Mouse (Mus musculus): ENCODE data around the gene Tnfsf18.

Gene Tnfsf18

DNA sequence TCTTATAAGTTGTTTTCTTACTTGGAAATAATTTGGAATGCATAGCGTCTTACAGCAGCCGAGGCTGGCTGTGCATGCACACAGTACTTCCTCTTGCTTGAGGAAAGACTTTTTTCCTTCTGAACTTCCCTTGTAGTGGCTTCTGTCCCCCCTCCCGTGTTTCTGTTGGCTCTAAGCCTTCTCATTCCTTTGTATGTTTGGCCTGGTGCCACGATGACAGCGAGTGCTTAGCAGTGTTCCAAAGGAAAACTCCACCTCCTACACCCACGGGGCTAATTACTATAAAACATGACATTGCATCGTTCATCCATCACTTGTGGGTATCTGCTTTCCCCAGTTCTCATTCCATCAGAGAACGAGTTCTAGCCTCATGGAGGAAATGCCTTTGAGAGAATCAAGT lies at the start of gene Tnfsf18:
TSS of gene Tnfsf18 (plus strand) at position 313 of the 400 bp plus-strand sequence.
- DNase-seq: peak; percentile 12

DNA sequence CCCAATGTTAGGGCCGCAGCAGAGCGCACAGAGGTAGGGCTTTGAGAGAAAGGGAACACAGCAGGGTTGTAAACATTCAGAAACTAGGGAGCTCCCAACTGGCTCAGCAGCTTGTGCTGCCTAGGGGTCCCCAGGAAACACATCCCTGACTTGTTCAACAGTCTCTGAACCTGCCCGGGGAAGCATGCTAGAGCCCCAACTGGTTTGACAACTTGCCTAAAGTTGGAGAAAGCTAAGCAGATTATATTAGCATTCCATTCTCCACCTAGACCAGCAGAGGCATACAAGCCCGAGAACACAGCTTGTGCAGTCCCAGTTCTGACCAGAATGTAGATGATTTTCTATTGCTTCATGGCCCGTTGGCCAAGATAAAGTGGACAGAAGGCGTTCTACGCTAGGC lies 49.6 kb upstream of the Tnfsf18 start:
- DNase-seq: no peak

DNA sequence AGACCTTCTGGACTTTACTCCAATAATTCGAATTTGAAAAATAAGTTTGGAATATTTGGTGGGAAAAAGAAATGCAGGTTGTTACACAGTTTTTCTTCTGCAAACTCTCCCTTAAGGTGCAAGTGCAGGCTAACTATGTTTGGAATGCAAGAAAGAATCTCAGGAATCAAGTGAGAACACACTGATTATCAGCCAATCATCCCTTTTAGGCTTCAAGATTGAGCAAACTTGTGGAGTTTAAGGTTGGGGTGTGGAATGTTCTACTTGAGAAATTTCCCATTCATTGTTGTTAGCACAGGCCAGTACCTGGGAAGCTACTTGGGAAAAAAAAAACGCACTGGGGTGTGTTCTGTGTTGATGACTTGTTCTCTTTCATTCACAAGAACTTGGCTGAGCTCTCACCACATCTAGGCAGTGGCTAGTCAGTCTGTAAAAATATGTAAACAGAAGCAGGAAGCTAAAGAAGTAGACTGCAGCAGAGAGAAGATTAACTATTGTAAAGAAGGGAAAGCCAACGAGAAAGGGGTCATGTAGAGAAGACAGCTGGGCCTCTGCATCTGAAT lies 42.7 kb upstream of the Tnfsf18 start:
- no peak for DNase-seq

DNA sequence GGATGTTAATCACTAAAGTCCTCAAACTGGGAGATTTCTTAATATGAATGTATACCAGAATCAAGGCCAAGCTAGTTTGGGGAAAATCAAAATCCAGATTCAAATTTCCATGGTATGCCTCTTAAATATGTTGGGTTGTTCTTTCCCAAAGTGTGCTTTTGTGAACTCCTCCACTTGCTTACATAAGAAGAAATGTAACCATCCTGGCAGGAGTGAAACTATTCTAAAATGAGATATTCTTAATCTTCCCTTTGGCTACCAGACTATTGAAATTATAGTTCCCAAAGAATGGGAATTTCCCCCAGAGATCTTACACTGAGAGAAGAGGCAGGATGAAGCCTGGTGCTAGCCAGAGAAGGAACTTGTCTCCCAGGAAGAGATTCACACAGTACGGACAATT lies 42.2 kb upstream of the Tnfsf18 start:
- DNase-seq: no peak

DNA sequence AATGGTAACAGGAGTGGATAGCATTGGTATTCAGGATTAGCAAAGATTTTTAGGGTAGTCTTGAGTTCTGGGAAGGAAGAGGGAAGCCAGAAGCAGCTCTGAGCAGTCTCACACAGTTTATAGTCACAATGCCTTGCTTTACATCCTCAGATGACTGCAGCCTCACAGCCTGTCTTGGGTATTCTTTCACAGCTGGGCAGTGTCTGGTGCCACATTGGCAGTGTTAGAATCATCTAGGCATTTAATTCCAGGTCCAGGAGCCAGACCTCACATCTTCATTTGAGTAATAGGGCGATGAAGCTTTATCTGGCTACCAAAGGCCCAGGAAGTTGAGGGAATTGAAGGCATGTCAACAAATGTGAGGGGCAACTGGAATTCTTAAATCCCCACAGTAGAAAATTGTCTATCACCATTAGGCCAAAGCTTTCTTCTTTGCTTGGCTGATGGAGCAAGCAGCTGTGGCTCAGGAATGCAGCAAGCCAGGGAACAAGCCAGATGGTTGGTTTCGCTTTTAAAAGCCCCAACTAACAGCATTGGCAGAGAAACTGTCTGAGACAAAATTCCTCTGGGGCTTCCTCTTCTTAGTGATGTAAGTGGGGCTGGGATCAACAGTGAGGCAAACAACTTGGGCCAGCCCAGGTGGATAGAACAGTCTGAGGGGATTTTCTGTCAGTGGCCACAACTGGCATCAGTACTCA lies 30.9 kb upstream of the Tnfsf18 start:
- DNase-seq: peak; percentile 39

DNA sequence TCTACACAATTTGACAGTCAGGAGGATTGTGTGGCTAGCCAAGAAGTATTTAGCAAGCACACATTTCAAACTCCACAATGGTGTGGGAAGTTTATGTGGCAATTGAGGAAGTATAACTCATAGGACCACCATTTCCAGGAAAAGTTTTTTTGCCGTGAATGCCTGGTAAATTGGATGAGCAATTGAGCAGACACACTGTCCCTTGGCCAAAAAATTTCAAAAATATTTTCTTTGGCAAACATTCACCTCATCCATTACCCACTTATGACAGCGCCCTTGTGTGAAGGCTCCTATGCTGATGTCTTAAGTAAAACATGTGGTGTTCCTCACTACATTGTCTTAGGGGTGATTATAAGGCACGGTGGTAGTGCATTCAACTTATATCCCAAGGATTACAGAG lies 17.2 kb upstream of the Tnfsf18 start:
- no peak for DNase-seq

DNA sequence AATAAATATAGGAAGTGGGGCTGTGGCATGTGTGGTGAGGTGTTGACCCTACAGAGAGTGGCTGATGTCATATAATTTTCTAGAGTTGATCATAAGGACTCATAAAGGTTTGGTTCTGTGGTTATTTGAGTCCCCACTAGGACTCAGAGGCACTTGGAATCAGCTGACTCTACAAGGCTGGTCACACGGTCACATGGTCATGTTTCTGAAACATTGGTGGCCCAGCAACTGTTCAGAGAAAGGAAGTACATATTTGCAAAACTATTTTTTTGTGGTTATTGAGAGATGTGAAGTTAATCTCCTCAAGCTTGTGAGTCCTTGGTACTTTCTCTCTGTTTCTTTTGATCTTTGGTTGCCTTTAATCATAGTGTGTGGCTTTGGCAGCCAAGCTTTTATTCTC lies 14.6 kb upstream of the Tnfsf18 start:
- no peak for DNase-seq

DNA sequence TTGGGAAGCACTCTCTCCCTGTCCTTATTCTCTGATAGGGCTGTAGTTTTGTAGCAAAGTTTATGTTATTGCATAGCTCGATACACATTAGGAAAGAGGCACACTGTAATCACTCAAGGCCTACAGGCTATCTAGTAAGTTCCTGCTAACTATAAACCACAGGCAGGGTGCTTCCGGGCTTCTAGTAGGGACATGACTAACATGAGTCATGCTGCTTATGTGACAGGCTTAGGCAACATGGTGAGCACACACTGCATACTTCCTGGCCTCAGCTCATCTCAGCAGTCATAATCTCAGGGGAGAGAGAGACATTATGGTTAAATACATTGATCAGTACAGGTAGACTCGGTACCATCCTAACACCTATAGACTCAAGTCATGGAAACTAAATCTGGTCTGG lies 12.2 kb upstream of the Tnfsf18 start:
- DNase-seq: no peak

DNA sequence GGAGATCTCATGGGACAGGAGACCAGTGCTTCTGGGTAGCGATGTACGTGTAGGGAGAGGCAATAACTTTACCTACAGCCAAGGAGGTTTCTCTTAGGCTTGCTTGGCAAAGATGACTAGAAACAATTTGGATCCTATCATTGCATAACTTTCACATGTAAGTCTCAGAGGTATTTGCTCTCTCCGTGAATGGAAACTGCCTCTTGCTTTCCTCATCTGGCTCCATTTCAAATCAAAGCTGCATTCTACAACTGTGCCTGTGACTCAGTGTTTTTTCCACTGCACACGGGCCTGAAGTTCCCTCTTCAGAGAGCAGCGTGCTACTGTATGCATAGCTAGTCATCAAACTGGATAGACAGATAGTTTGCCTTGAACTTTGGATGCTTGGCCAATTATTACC lies 7.4 kb upstream of the Tnfsf18 start:
- peak; percentile 28 for DNase-seq

DNA sequence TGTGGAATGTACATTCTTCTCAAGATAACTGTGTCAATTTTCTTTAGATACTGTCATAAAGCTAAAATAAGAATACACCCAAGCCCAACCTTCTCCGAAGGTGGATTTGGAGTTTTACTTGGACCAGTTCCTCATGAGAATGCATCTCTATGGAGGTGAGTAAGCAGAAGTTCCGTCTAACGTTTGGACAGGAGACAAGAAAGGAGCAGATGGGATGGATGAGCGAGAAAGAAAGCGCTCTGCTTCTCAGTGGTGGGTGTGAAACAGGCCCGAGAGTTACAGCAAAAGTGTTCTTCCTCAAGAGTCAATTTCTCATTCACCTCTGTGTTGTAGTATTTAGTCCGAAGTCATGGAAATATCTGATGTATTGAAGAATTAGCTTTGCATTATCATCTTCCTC lies 2.7 kb upstream of the Tnfsf18 start:
- DNase-seq: peak; percentile 68

DNA sequence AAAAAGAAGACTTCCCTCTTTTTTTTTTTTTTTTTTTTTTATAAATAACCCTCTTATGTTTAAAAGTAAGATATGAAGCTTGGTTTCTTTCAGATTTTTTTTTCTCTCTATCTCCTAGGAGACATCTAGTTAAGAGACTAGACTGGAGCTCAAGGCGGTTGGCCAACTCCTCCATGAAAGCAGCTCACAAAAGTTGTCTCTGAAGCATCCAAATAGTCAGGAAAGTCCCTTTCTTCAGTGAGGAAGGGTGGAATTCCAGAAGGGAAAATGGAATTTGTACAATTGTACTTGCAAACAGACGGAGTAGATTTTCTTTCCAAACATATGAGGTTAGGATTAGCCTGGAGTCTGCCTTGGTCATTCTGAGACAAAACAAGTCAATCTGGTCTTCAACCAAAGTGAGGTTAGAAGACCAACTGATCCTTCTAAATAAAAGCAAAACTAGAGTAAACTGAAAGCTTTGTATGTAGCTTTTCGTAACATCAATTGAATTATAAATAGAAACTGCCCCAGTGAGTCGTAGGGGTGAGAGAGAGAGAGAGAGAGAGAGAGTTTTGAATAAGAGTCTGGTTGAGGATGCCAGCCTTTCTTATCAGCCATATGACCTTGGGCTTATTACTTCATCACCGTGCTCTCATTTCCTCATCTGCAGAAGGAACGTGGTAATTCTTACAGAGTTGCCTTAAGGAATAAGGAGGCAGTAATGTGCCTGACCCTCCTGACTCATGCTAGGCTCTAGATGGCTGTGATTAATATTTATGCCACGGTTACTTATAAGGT lies 2.6 kb downstream of the Tnfsf18 start:
- DNase-seq: no peak

DNA sequence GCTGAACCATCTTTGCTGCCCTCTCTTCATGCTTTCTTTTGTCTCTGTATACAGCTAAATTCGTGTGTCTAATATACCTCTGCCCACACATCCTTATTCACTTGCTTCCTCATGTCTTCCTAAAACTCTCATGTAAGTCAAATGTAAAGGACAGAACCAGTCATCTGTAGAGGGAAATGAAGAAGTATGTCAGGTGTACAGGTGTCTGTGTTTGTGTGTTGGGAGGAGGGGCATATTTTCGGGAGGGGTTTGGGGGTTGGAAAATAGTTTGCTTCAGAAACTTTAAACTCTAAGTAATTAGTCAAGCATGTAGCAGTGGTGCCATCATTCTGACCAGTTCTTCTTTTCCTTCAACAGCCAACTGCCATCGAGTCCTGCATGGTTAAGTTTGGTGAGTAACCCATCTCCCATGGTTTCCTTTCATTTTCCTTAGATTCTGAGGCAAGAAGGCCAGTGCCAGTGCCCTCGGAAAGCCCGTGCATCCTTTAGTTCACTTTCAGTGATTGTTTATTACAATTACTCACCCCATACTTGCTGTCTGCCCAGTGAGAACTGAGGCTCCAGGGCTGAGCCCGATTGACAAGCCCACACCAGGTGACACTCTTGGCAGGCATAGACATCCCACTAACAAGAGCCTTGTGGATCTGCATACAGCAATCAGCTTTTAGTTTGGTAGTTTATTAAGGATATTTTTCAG lies 5.8 kb downstream of the Tnfsf18 start:
- no peak for DNase-seq

DNA sequence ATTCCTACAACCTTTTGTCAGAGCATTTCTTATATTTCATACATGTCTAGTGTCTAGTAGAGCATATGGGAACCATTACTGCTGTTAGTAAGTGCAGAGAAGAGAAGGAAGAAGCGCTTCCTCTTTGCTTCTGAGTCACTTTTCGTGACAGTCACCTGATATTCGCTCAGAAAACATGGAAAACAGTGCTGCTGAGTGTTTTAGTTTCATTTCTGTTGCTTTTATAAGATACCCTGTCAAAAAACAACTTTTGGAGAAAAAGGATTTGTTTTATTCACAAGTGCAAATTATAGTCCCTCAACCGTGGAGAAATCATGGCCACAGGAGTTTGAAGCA lies 6.3 kb downstream of the Tnfsf18 start:
- DNase-seq: no peak

DNA sequence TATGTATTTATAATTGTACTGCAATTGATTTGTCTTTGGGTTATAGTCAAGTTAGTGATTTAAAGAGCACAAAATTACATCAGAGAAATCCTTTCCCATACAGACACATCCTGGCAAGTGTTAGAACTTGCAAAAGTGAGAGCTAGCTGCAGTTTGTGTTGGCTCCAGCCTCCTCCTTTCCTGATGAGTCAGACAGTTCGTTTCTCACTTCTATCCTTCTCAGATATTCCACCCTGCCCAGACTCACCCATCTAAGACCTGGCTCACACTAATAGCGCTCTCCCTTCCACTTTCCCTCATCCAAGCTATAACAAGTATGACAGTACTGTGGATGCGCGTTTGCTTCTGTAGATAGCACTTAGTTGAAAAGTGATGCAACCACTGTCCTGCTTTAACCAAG lies 11.9 kb downstream of the Tnfsf18 start:
- DNase-seq: peak; percentile 60

DNA sequence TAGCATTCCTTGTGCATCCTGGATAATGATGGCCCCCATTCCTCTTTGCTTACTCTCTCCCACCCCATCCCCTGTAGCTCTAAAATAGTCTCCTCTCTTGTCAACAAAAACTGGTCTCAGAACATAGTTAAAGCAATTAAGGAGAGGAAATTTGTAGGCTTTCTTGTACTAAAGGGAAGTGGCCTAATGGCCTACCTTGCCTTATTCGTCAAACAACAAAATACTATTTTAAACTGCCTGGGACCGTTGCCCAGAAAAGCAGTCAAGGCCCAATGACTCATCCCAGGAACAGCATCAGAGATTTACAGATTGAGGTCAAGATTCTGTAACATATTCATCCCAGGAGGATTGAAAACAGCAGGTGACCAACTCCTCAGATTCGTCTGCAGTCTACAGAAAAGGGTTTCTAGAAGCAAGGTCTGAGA lies 13.2 kb downstream of the Tnfsf18 start:
- DNase-seq: peak; percentile 16

DNA sequence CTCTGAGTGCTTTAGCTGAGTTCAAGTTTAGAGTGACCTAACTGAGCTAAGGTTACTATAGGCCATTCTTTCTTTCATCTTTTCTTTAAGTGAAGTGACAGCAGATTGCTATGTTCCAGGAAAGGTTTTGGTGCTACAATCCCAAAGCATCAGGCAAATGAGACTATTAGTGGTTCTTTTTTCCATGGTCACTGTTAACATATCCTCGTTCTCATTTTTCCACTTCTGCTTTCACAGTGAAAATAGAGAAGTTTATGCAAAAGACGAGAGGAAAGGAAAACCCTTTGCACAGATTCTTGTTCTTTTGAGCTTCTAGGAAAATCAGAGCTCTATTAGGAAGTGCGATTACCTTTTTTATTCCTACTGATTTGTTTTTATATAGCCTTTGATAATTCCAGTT lies 22.9 kb downstream of the Tnfsf18 start:
- DNase-seq: no peak

DNA sequence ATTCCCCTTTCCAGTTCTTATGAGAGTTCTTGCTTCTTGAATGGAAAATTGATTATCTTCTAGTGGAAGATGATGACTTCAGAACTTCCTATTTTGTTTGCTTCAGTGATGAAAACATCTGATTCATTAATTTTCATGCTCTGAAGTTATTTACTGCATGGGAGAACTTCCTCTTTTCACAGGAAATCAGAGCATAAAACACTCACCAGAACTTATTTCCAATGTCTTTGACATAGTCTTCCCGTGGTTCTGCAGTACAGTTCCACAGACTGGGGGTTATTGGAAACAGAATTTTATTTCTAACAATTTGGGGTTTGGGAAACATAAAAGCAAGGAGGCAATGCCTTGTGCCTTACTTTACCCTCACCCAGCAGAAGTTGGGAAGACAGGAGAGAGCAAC lies 25.8 kb downstream of the Tnfsf18 start:
- no peak for DNase-seq

DNA sequence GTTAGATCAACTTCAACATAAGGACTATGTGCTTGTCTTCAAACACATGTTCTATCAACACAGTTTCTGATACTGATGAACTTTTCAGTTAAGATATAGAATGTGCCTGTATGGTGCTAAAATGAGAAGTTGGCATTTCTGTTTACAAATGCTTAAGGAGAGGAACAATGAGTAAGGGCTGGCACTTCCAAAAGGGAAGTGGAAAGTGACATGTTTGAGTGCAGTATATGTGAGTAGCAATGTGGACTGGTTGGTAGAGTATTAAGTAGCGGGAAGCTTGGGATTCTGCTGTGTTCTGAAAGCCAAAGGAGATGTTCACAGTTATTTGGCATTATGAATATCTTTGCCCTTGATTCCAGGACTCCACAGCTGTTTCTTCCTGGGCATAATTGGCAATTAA lies 33.7 kb downstream of the Tnfsf18 start:
- no peak for DNase-seq

DNA sequence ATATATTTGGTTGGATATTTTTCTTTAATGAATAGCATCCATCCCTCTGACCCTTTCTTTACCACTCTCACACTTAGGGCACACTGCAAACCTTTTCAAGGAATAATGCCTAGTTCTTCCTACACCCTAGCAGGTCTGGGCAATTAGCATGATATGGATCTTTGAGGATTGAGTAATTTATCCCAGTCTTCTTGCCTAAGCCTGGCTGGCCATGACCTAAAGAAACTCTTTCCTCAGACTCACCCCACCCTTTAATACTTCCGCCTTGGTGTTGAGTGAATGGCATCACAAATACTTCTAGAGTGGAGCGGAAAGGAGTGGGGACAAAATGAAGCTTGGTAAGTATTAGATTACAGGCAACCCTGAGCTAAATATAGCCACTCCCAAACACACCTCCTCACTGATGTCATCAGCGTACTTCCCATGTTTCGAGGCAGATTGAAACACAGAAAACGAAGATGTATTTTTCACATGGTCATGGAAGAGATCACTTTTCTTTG lies 56.2 kb downstream of the Tnfsf18 start:
- DNase-seq: no peak

DNA sequence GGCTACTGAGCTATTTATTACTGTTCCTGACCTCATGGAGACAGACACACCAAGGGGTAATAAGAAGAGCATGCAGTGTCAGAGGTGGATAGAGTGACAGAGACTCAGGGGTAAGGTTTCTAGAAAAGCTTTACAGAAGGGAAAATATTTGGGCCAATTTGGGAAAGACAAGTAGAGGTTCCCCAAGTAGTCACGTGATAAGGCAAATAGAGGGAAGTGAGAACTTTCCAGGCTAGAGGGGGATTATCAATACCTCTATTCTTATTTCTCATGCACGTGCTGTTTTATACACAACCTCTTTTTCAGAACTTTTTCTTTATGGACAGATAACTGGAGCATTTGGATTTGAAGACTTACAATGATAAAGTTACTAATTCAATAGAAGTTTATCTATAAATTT lies 57.6 kb downstream of the Tnfsf18 start:
- no peak for DNase-seq

Measured in right cerebral cortex, adult 18-20 months (tissue).